Mouse (Mus musculus) liver, embryonic 14.5 days (tissue): ENCODE measurements around the gene Dnah8.

Experiments
- CTCF ChIP-seq: IDR thresholded peaks from 2 replicates; pipeline ENCODE4 v1.5.1; 2016; ENCODE audit warnings: antibody characterized with exemption, low read depth, control low read depth
- EP300 ChIP-seq: IDR thresholded peaks from 2 replicates; pipeline ENCODE4 v1.6.1; 2016; ENCODE audit warnings: antibody characterized with exemption, low read depth

DNA sequence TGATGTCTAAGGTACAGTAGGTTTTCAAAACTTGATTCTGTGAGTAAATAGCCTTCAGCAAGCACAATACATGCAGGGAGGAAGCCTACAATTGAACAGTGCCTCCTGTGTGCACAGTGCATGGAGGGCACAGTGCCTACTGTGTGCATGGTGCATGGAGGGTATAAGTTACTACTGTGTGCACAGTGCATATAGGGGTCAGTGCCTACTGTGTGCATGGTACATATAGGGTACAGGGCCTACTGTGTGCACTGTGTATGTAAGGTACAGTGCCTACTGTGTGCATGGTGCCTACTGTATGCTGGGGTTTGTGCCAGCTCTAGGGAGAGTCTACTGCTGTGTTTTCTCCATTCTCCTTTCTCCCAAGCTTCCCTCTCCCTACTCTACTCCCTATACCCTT, 290.1 kb downstream of the Dnah8 start:
- TF ChIP-seq CTCF (no peak), EP300 (no peak)
